Mouse (Mus musculus) bone marrow macrophage, adult 2 months (primary cell): ENCODE results near the gene Tsfm. TPM values are rescaled to one million over a fixed set of nuclear protein-coding genes. Genes with fewer than 3 reads are reported as not detected.

Experiments used
- H3K27ac ChIP-seq: 2 replicates; pipeline ENCODE4 v1.5.1; 2012; ENCODE audit warnings: low read depth, low read length; ENCODE audit not compliant: insufficient read depth
- H3K4me1 ChIP-seq: 2 replicates; pipeline ENCODE4 v1.6.1; 2012; ENCODE audit warnings: low read length; ENCODE audit not compliant: control insufficient read depth, insufficient read depth
- H3K4me3 ChIP-seq: 2 replicates; pipeline ENCODE4 v1.5.1; 2012; ENCODE audit warnings: mild to moderate bottlenecking, low read length, moderate library complexity; ENCODE audit not compliant: insufficient read depth
- CTCF ChIP-seq: IDR thresholded peaks from 2 replicates; pipeline ENCODE4 v1.5.1; 2012; ENCODE audit warnings: low read depth, mild to moderate bottlenecking, low read length, moderate library complexity
- POLR2A ChIP-seq: IDR thresholded peaks from 2 replicates; pipeline ENCODE4 v1.6.1; 2012; ENCODE audit warnings: mild to moderate bottlenecking, low read depth, low read length, borderline replicate concordance
- polyA plus RNA-seq: library from polyadenylated mRNA; stranded (reverse); fragments of >200 nt; gene quantifications from 2 replicates; pipeline ENCODE4 v1.2.4, GENCODE M21; 2012; ENCODE audit not compliant: missing spikeins, insufficient read depth, insufficient read length

Gene Tsfm
- polyA plus RNA-seq, 1 experiment: 12.9 TPM

GRCm38 (mm10) chr10:126988513-126989165 is 42.0 kb downstream of the Tsfm start:
- Histone ChIP-seq H3K27ac (no peak overlapping the region), H3K4me1 (peaks cover 54% of the 10 kb centered on the region), H3K4me3 (no peak overlapping the region)
- TF ChIP-seq POLR2A (no peak), CTCF (no peak)

DNA sequence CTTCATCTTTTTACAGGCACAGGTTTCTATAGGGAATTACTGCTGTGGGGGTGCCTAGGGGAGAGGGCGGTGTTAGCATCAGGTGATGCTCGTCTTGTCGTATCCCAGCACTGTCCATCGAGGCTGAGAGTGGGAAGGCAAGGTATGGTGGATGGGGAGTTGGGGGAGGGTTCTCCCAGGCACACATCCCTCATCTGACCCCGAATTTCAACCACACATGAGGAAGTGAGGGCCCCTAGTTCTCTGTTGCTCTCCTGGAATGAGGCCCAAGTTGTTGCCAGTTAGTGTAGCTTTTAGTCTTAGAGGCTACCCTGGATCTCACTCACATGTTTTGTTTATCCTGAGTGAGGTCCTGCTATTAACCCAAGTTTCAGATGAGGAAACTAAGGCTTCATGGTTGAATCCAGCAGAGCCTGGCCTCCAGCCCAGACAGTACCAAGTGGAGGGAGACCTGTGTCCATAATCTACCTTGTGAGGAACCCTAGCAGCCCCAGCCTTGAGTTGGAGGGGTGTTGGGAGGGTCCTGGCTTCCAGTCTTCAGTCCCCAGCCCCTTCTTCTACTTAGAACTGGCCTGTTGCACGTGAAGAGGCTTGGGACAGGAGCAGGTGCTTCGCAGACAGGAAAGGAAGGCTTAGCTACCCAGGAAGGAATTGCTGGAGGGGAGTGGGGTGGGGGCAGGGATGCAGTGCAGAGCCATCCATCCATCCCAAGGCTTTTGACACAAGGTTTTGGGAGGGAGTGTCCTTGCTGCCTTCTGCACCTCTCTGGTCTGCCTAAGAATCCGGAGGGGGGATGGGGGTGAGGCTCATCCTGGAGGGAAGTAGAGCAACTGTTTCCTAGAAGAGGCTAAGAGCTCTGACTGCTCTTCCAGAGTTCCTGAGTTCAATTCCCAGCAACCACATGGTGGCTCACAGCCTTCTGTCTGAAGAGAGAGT is 43.2 kb downstream of the Tsfm start:
- H3K4me1 ChIP-seq: peaks cover 65% of the 10 kb centered on the region
- H3K4me3 ChIP-seq: 0 out of 2 replicates have a peak overlapping the region, but pooled peaks have one; percentile 10
- TF ChIP-seq CTCF (no peak), POLR2A (no peak)
- peak overlapping the region; percentile 68 for H3K27ac ChIP-seq

- TF ChIP-seq CTCF (no peak), POLR2A (no peak)
- H3K4me3 ChIP-seq: no peak overlapping the region
- H3K4me1 ChIP-seq: peaks cover 73% of the 10 kb centered on the region
- peak overlapping the region; percentile 68 for H3K27ac ChIP-seq
Observed at GRCm38 (mm10) chr10:126986541-126986961, 44.1 kb downstream of the Tsfm start.

DNA sequence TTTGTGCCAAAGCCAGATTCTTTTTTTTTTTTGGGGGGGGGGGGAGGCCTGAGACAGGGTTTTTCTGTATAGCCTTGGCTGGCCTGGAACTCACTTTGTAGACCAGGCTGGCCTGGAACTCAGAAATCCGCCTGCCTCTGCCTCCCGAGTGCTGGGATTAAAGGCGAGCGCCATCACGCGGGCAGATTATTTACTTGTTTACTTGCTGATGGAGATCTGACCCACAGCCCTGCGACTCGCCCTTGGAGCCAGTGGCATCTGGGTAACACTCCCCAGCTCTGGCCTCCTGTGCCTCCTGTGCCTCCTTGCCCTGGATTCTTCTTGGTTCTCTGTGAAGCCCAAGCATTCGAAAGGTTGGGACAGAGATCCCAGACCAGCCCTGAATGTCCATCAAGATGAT is 45.1 kb downstream of the Tsfm start:
- TF ChIP-seq POLR2A (no peak), CTCF (no peak)
- H3K4me3 ChIP-seq: no peak overlapping the region
- H3K4me1 ChIP-seq: peaks cover 81% of the 10 kb centered on the region
- H3K27ac ChIP-seq: no peak overlapping the region

DNA sequence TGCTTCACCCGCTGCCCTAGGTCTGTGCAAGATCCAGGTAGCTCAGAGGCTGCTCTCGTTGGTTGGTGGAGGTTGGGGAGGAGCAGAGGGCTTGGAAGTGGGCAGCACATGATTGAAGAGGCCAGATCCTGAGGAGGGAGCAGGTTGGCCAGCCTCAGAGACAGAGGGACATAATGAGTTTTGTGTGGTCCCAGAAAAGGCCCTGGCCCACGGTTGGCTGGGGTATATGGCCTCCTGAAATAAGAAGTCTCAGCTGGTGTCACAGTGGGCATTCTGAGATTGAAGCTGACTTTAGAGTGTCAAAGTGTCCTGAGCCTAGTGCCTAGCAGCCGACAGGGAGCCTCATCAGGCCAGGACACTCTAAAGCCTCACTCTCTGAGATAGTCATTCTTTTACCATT is 45.5 kb downstream of the Tsfm start:
- Histone ChIP-seq H3K27ac (no peak overlapping the region), H3K4me1 (peaks cover 81% of the 10 kb centered on the region), H3K4me3 (no peak overlapping the region)
- TF ChIP-seq CTCF: no peak
- TF ChIP-seq POLR2A: no peak

DNA sequence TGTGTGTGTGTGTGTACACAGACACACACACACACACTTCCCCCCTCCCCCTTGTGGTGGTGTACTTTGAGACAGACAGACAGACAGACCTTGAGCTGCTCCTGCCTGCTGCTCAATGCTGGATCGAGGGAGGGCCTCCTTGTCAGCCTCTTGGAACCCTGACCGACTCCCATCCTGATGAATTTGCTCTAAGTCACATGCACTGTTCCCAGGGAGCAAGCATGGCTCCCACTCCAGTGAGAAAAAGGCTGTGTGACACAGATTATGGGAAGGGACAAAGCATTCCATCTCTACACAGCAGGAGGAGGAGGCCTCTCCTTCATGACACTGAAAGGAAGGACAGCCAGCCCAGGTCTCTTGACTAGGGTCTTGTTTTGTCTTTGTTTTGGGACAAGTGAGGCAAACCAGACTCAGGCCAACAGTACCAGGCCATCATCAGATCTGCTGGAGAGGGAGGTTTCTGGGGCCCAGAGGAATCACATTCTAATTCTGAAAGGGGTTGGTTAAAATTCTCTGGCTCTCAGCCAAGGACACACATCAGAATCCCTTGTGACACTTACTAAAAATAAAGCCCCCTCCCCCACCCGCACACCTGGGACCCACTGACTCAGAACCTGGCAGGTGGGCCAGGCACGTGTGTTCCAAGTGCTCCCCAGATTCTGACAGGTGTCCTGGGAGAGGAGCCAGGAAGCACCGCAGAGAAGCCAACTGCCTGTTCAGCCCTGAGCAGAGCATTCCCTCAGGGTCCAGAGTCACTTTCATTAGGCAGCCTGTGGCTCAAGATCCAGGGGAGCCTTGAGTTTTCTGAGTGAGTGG is 46.2 kb downstream of the Tsfm start:
- H3K4me1 ChIP-seq: peaks cover 78% of the 10 kb centered on the region

GRCm38 (mm10) chr10:126983193-126983725 is 47.4 kb downstream of the Tsfm start:
- Histone ChIP-seq H3K4me3 (no peak overlapping the region), H3K4me1 (peaks cover 69% of the 10 kb centered on the region), H3K27ac (no peak overlapping the region)
- TF ChIP-seq CTCF: no peak
- TF ChIP-seq POLR2A: no peak

More for the DNA sequence above, 46.2 kb downstream of the Tsfm start:
- Histone ChIP-seq H3K27ac (no peak overlapping the region), H3K4me3 (no peak overlapping the region)
- TF ChIP-seq POLR2A: no peak
- no peak for TF ChIP-seq CTCF

GRCm38 (mm10) chr10:126981746-126982145 is 48.9 kb downstream of the Tsfm start:
- H3K4me3 ChIP-seq: no peak overlapping the region

DNA sequence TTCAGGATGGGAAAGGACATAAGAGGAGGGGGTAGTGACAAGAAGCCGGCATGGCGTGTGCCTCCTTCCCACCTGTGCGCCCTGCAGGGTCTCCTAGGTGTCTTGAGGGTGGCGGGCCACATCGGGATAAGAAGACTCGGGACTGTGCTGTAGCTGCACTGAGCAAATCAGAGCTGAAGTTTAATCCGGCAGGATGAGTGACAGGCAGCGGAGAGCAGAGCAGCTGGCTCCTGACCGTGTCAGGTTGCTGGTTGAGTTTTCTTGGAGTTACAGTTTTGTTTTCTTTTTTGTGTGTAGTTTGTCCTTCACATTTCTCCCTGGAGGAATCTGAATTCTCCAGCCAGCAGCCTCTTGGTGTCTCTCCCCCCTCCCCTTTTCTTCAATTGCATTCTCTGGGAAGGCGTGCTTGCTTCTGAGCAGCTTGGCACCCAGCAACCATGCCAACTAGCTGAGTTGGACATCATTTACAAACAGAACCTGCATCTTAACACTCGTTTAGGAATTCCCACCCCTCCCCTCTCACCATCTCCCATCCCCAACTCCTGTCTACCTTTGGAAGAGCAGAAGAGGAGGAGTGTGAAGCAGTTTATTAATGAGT is 49.6 kb downstream of the Tsfm start:
- peaks cover 47% of the 10 kb centered on the region for H3K4me1 ChIP-seq
- no peak overlapping the region for H3K27ac ChIP-seq
- TF ChIP-seq POLR2A (no peak), CTCF (no peak)
- H3K4me3 ChIP-seq: peak overlapping the region; percentile 81; the same call in 1 of the 2 replicates

More at GRCm38 (mm10) chr10:126981746-126982145, 48.9 kb downstream of the Tsfm start:
- Histone ChIP-seq H3K4me1 (peaks cover 54% of the 10 kb centered on the region), H3K27ac (no peak overlapping the region)
- TF ChIP-seq POLR2A (no peak), CTCF (no peak)
